Mouse (Mus musculus): ENCODE data around the gene Bace1.

The Bace1 gene

GRCm38 (mm10) chr9:45838434-45839138, at the start of gene Bace1:
TSS of gene Bace1 (plus strand) at chr9:45838580.
- DNase-seq (ENCODE audit: low spot score) = peak; percentile 90

GRCm38 (mm10) chr9:45791456-45792142, 46.8 kb upstream of the Bace1 start:
- DNase-seq (ENCODE audit: low spot score) = no peak

GRCm38 (mm10) chr9:45792235-45792634, 46.1 kb upstream of the Bace1 start:
- no peak for DNase-seq (ENCODE audit: low spot score)

- no peak for DNase-seq (ENCODE audit: low spot score)
Observed at GRCm38 (mm10) chr9:45793697-45794096, 44.7 kb upstream of the Bace1 start.

- no peak for DNase-seq (ENCODE audit: low spot score)
Observed at GRCm38 (mm10) chr9:45795722-45796121, 42.7 kb upstream of the Bace1 start.

GRCm38 (mm10) chr9:45797271-45797670, 41.1 kb upstream of the Bace1 start:
- peak; percentile 15 for DNase-seq (ENCODE audit: low spot score)

GRCm38 (mm10) chr9:45798467-45799164, 39.8 kb upstream of the Bace1 start:
- peak; percentile 73 for DNase-seq (ENCODE audit: low spot score)

- DNase-seq (ENCODE audit: low spot score) = no peak
Observed at GRCm38 (mm10) chr9:45799402-45799801, 39.0 kb upstream of the Bace1 start.

- DNase-seq (ENCODE audit: low spot score) = no peak
Observed at GRCm38 (mm10) chr9:45803070-45803774, 35.2 kb upstream of the Bace1 start.

- no peak for DNase-seq (ENCODE audit: low spot score)
Observed at GRCm38 (mm10) chr9:45806847-45807246, 31.5 kb upstream of the Bace1 start.

- DNase-seq (ENCODE audit: low spot score) = no peak
Observed at GRCm38 (mm10) chr9:45807337-45807736, 31.0 kb upstream of the Bace1 start.

GRCm38 (mm10) chr9:45807761-45808160, 30.6 kb upstream of the Bace1 start:
- DNase-seq (ENCODE audit: low spot score) = no peak

- DNase-seq (ENCODE audit: low spot score) = no peak
Observed at GRCm38 (mm10) chr9:45811946-45812345, 26.4 kb upstream of the Bace1 start.

- DNase-seq (ENCODE audit: low spot score) = no peak
Observed at GRCm38 (mm10) chr9:45815113-45815512, 23.3 kb upstream of the Bace1 start.

- DNase-seq (ENCODE audit: low spot score) = no peak
Observed at GRCm38 (mm10) chr9:45815525-45815924, 22.9 kb upstream of the Bace1 start.

- DNase-seq (ENCODE audit: low spot score) = no peak
Observed at GRCm38 (mm10) chr9:45818406-45819011, 19.9 kb upstream of the Bace1 start.

- no peak for DNase-seq (ENCODE audit: low spot score)
Observed at GRCm38 (mm10) chr9:45827663-45828290, 10.6 kb upstream of the Bace1 start.

- peak; percentile 94 for DNase-seq (ENCODE audit: low spot score)
Observed at GRCm38 (mm10) chr9:45828291-45828963, 10.0 kb upstream of the Bace1 start, which contains the start of gene Cep164. TSS of gene Cep164 (minus strand) at chr9:45828691.

GRCm38 (mm10) chr9:45829107-45829506, 9.3 kb upstream of the Bace1 start:
- DNase-seq (ENCODE audit: low spot score) = peak; percentile 88

GRCm38 (mm10) chr9:45832898-45833297, 5.5 kb upstream of the Bace1 start:
- no peak for DNase-seq (ENCODE audit: low spot score)

GRCm38 (mm10) chr9:45833461-45833860, 4.9 kb upstream of the Bace1 start:
- no peak for DNase-seq (ENCODE audit: low spot score)
